Mouse (Mus musculus) heart, postnatal 0 days (tissue): ENCODE measurements at regions not wholly inside any gene's neighbourhood (a gene's known extent, or its start where the extent isn't known, plus 50 kb on each side); places are given as distances from the start of the nearest gene placed in this dataset.

Experiments
- CTCF ChIP-seq: IDR thresholded peaks from 2 replicates; pipeline ENCODE4 v1.5.1; 2016; ENCODE audit warnings: antibody characterized with exemption, control low read depth, low read depth
- EP300 ChIP-seq: IDR thresholded peaks from 2 replicates; pipeline ENCODE4 v1.6.1; 2016; ENCODE audit warnings: antibody characterized with exemption, low read depth

DNA sequence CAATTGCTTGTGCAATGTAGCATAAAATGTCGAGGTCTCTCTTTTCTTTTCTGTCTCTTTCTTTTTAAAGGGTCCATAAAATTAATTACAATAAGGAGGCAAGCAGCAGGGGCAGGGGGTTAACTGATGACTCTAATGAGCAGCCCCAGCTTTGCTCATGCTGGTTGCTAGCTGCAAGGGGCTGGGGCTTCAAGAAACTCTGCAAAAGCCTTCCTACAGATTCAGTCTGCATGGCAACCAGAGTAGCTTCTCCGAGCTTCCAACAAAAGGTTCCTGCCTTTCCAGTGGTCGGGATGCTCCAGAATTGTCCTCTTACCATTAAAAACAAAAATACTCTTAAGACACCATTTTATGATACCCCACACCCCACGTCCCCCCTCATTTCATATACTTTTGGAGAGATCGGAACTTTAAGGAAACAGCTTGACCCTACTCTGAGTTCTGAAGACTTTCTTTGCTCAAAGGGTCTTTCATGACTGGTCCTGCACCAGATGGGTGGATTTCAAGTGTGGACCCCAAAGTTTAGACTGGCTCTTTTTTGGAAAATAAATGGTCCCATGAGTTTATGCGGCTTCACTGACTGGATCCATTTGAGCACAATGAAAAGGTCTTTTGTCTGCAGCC lies 280.8 kb downstream of the Insig2 start:
- TF ChIP-seq CTCF = no peak
- TF ChIP-seq EP300 = no peak
